Mouse (Mus musculus): ENCODE results near the gene H1f0.

GRCm38 (mm10) chr15:79060887-79061565 lies 32.8 kb downstream of the H1f0 start:
- TF ChIP-seq CTCF (IDR thresholded peaks at IDR 0.05; ENCODE audit: low read depth) (no peak), EP300 (IDR thresholded peaks at IDR 0.05; ENCODE audit: low read depth) (no peak)
